Mouse (Mus musculus) liver, embryonic 14.5 days (tissue): ENCODE measurements around the gene P2rx7.

Experiments
- CTCF ChIP-seq: IDR thresholded peaks from 2 replicates; pipeline ENCODE4 v1.5.1; 2016; ENCODE audit warnings: antibody characterized with exemption, low read depth, control low read depth
- EP300 ChIP-seq: IDR thresholded peaks from 2 replicates; pipeline ENCODE4 v1.6.1; 2016; ENCODE audit warnings: antibody characterized with exemption, low read depth

DNA sequence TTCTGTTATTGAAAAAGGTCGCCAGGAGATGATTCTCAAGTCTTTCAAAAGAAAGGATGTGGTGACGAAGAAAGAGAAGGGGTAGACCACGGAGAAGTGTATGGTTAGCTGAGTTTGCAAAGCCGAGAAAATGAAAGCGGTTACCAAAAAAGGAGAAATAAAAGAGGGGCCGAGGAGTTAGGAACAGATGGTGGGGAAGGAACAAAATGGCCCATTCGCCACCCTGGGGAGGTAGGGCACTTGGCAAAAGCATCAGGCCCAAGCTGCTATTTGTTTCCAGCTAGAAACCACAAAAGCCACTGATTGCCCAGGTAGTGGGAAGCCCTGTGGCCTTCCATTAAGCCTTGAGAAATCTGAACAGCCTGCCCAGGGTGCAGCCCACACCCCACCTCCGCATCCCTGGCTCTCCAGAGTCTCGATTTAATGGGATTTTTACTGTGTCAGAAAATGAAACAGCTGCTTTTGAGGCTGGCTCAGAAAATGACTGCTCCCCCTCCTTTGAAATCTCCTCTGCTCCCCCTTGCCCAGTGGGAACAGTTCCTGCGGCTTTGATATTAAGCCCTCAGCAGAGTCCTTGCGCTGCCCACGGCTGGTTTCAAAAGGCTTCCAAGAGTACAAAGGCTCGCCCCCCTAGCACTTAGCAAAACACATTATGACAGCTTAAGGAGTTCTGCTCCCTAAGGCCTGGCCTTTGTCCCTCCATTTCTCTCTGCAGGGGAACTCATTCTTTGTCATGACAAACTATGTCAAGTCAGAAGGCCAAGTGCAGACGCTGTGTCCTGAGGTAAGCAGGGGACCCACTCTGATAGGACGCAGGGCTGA, 9.9 kb downstream of the P2rx7 start:
- TF ChIP-seq CTCF, result no peak
- no peak for TF ChIP-seq EP300
